Mouse (Mus musculus) lung, embryonic 16.5 days (tissue): ENCODE data around the gene Bcl2l15. TPM values are rescaled to one million over a fixed set of nuclear protein-coding genes. Genes with fewer than 3 reads are reported as not detected.
A peak's percentile ranks its signal among the peaks of the same experiment; 100 is the strongest.

Experiments used
- ATAC-seq: fragments of 200-750 bp; cut with Nextera tagmentation; 2 replicates; pipeline ENCODE4 v1.8.0; 2017; ENCODE audit warnings: low read depth, mild to moderate bottlenecking, moderate library complexity
- H3K27ac ChIP-seq: fragments of 300-500 bp; sonication (generic); 2 replicates; pipeline ENCODE4 v1.5.1; 2014; ENCODE audit warnings: mild to moderate bottlenecking, control low read depth, low read length
- H3K27me3 ChIP-seq: fragments of 300-500 bp; sonication (generic); 2 replicates; pipeline ENCODE4 v1.6.1; 2014; ENCODE audit warnings: low read depth, low read length, mixed read lengths; ENCODE audit not compliant: control insufficient read depth, insufficient read depth
- H3K36me3 ChIP-seq: fragments of 300-500 bp; sonication (generic); 2 replicates; pipeline ENCODE4 v1.6.1; 2014; ENCODE audit warnings: low read length; ENCODE audit not compliant: control insufficient read depth, insufficient read depth
- H3K4me1 ChIP-seq: fragments of 300-500 bp; sonication (generic); replicated peaks from 2 replicates; pipeline ENCODE4 v1.6.1; 2014; ENCODE audit warnings: low read length, mixed read lengths; ENCODE audit not compliant: control insufficient read depth, insufficient read depth
- H3K4me2 ChIP-seq: fragments of 300-500 bp; sonication (generic); 2 replicates; pipeline ENCODE4 v1.6.1; 2014; ENCODE audit warnings: low read depth, low read length, control low read depth
- H3K4me3 ChIP-seq: fragments of 300-500 bp; sonication (generic); 2 replicates; pipeline ENCODE4 v1.5.1; 2014; ENCODE audit warnings: mild to moderate bottlenecking, low read length, control low read depth
- H3K9ac ChIP-seq: fragments of 300-500 bp; sonication (generic); 2 replicates; pipeline ENCODE4 v1.6.1; 2014; ENCODE audit warnings: low read length, control low read depth
- H3K9me3 ChIP-seq: fragments of 300-500 bp; sonication (generic); 2 replicates; pipeline ENCODE4 v1.6.1; 2016; ENCODE audit warnings: low read length; ENCODE audit not compliant: control insufficient read depth
- WGBS: fragments of 180-500 bp; shearing (Covaris S2); extraction: QIAGEN DNeasy Blood & Tissue Kit; methylation state at CpG from one replicate; pipeline ENCODE4 v1.1.7; 2014; 5-methylcytosine and 5-hydroxymethylcytosine counted together
- polyA plus RNA-seq: library from polyadenylated mRNA; unstranded; fragments of >200 nt; fragmentation: Nextera tagmentation; extraction: Ambion mirVana; gene quantifications from 2 replicates; pipeline ENCODE4 v1.2.1, GENCODE M21; 2015

The Bcl2l15 gene
- polyA plus RNA-seq, 1 experiment from 2014 or later = not detected

DNA sequence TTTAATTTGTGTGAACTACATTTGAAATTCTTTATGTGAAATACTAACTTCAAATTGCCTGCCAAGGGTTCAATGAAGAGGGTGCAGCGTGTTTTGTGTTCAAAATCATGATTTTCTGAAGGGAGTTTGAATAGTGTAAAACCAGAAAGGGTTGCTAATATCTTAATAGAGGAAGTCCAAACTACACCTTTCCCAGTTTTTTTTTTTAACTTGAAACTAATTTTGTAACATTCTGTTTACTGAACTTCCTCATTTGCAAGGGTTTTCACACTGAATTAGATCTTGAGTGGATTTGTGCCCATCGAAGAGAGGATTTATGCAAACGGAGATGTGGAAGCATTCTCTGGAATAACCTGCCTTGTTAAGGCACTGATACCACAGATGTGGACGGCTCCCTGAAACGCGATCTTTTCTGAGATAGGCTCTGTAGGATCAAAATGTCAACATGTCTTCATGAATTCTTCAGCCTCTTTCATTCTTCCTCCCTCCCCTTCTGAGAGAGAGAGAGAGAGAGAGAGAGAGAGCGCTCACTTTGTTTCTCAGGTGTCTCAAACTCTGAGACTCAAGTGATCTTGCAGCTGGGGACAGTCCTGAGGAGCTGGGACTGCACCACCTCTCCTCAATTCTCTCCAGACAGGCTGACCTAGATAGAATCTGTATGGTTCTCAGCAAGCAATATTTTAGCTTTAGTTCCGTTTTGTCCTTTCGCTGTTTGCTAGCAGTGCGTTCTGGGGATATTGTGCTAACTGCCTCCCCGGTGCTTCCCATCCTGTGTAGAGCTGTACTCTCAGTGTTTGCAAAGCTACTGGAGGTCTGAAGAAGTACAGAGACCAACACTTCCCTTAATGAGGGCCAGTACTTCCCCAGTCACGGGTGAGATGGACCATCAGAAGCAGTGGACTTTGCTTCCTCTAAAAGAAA lies 26.7 kb downstream of the Bcl2l15 start, which contains the start of gene Ptpn22:
Gene Ptpn22, plus strand, starts transcription at position 915 of the 921 bp plus-strand sequence.
- 0 out of 2 replicates have a peak within 1 kb of the TSS, but pooled peaks have one; percentile 8 for H3K4me3 ChIP-seq
- no peaks in the 10 kb centered on the region for H3K9me3 ChIP-seq
- H3K27ac ChIP-seq = 0 out of 2 replicates have a peak within 1 kb of the TSS, but pooled peaks have one; percentile 22
- H3K27me3 ChIP-seq = no peaks in the 10 kb centered on the region
- WGBS = 51% methylated on average over 12 of the region's 12 CpGs
- no peaks in the 10 kb centered on the region for H3K36me3 ChIP-seq
- 0 out of 2 replicates have a peak, but pooled peaks cover 5% of the 10 kb centered on the region for H3K4me1 ChIP-seq
- H3K9ac ChIP-seq = no peak within 1 kb of the TSS
- ATAC-seq = no peak
- 0 out of 2 replicates have a peak within 1 kb of the TSS, but pooled peaks have one; percentile 3 for H3K4me2 ChIP-seq

DNA sequence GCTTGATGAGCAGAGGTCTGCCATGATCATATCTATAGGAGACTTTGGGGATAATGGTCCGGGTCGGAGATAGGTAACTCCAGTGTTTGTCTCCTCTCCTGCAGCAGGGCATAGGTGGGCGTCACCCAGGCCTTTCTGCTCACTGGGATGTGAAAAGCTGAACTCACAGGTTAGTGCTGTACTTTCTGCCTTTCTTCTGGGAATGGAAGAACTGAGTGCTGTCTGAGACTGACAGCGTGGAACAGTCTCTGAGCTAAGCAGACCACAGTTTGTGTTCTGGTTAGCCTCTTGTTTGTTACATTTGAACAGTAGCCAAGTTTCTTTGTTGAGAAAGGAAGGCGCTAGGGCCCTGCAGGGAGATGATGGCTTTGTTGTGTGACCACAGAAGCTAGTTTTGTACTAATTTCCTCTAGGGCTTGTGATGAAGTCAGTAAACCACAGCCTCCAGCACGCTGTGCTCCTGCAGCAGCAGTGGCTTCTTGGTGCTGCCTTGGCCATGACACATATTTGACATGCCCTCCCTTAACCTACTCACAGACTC lies 27.5 kb downstream of the Bcl2l15 start:
- 0 out of 2 replicates have a peak overlapping the region, but pooled peaks have one; percentile 8 for H3K4me3 ChIP-seq
- H3K27me3 ChIP-seq = no peaks in the 10 kb centered on the region
- H3K36me3 ChIP-seq = no peaks in the 10 kb centered on the region
- no peak; the same call in 1 of the 2 replicates for ATAC-seq
- no peak overlapping the region for H3K9ac ChIP-seq
- H3K4me2 ChIP-seq = no peak overlapping the region
- H3K27ac ChIP-seq = 0 out of 2 replicates have a peak overlapping the region, but pooled peaks have one; percentile 22
- 56% methylated on average over 6 of the region's 6 CpGs for WGBS
- H3K9me3 ChIP-seq = no peaks in the 10 kb centered on the region
- H3K4me1 ChIP-seq = 0 out of 2 replicates have a peak, but pooled peaks cover 5% of the 10 kb centered on the region

DNA sequence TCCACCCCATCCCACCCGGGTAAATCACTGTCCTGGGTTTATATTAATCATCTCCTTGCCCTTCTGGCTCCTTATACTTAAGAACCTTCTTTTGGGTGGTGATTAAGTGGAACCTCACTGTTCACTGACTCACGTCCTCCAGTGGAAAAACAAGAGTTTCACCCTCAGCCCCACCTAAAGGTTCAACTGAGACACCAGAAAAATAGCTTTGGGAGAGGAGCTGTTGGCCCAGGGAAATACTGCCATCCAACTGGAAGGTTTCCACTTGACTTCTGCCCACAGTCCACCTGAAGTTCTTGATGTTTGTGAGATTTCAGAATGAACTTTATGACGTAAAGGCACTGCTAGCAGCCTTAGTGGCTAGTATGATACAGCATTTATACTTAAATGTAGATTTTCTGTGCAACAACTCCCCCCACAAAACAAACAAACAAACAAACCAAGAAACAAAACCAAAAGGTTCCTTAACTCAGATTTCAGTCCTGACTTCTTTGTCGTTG lies 30.4 kb downstream of the Bcl2l15 start:
- ATAC-seq = no peak
- WGBS = 74% methylated on average over 4 of the region's 4 CpGs
- Histone ChIP-seq H3K4me2 (no peak overlapping the region), H3K36me3 (no peaks in the 10 kb centered on the region), H3K4me3 (no peak overlapping the region), H3K9ac (no peak overlapping the region), H3K9me3 (no peaks in the 10 kb centered on the region), H3K27me3 (no peaks in the 10 kb centered on the region), H3K27ac (no peak overlapping the region), H3K4me1 (0 out of 2 replicates have a peak, but pooled peaks cover 5% of the 10 kb centered on the region)

DNA sequence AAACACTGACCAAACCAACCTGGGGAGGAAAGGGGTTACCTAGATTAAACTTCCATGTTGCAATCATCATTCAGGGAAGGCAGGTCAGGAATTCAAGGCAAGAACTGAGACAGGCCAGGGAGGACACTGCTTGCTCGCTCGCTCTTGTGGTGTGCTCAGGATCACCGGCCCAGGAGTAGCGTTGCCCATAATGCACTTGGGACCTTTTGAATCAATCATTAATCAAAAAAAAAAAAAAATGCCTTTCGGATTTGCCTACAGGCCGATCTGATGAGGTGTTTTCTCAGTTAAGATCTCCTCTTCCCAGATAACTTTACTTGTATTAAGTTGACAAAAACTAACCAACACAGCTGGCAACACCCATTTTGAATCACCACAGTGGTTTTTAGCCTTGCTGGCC lies 31.8 kb downstream of the Bcl2l15 start:
- no peak for ATAC-seq
- WGBS = 76% methylated on average over 6 of the region's 6 CpGs
- Histone ChIP-seq H3K4me2 (no peak overlapping the region), H3K36me3 (no peaks in the 10 kb centered on the region), H3K27ac (no peak overlapping the region), H3K27me3 (no peaks in the 10 kb centered on the region), H3K4me1 (0 out of 2 replicates have a peak, but pooled peaks cover 5% of the 10 kb centered on the region), H3K9ac (no peak overlapping the region), H3K4me3 (no peak overlapping the region), H3K9me3 (no peaks in the 10 kb centered on the region)

DNA sequence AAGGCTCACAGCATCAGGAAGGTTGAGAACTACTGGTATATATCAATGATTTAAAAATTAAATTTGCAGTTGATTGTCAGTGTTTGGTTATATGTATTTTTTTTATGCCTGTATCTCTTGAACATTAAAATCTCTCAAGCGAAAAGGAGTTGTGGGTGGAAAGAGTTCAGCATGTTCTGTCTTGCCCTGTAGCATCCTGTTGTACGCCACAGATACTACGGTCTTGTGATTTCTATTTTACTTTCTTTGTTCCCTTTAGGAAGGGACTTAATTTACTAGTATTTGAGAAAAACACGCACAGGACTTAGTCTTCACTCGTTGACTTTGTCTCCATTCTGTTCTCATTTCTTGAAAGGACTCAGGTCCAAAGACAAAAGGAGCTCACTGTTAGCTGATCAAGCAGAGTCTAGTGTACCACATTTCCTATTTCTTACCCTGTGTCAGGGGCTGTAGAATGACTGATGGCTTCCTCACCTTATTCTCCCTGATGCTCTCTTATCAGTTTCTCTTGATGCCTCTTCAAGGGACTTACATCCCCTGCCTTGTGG lies 35.1 kb downstream of the Bcl2l15 start:
- no peaks in the 10 kb centered on the region for H3K27me3 ChIP-seq
- H3K4me3 ChIP-seq = no peak overlapping the region
- no peaks in the 10 kb centered on the region for H3K9me3 ChIP-seq
- H3K4me2 ChIP-seq = no peak overlapping the region
- no peaks in the 10 kb centered on the region for H3K36me3 ChIP-seq
- WGBS = 86% methylated on average over 5 of the region's 5 CpGs
- no peak for ATAC-seq
- no peak overlapping the region for H3K27ac ChIP-seq
- H3K9ac ChIP-seq = no peak overlapping the region
- H3K4me1 ChIP-seq = no peaks in the 10 kb centered on the region

DNA sequence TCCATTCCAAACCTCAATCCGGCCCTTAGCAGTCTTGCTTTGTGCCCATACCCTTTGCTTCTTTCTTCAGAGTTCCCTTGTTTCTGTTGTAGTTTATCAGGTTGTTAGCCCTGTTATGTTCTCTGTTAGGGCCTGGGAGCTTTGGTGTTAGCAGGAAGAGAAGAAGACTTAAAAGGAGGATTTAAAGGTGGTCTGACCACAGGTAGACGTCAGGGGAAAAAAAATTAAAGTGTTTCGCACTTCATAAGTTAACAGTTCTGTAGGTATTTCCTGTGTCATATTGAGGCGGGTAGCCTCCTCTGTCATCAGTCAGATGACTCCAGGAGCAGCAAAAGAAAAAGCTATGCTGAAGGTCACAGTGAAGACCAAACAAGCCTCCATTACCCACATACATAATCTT lies 35.6 kb downstream of the Bcl2l15 start:
- WGBS = 65% methylated on average over 4 of the region's 4 CpGs
- no peak for ATAC-seq
- no peaks in the 10 kb centered on the region for H3K4me1 ChIP-seq
- no peak overlapping the region for H3K4me2 ChIP-seq
- no peaks in the 10 kb centered on the region for H3K9me3 ChIP-seq
- H3K27ac ChIP-seq = no peak overlapping the region
- H3K27me3 ChIP-seq = no peaks in the 10 kb centered on the region
- H3K4me3 ChIP-seq = no peak overlapping the region
- no peaks in the 10 kb centered on the region for H3K36me3 ChIP-seq
- no peak overlapping the region for H3K9ac ChIP-seq

DNA sequence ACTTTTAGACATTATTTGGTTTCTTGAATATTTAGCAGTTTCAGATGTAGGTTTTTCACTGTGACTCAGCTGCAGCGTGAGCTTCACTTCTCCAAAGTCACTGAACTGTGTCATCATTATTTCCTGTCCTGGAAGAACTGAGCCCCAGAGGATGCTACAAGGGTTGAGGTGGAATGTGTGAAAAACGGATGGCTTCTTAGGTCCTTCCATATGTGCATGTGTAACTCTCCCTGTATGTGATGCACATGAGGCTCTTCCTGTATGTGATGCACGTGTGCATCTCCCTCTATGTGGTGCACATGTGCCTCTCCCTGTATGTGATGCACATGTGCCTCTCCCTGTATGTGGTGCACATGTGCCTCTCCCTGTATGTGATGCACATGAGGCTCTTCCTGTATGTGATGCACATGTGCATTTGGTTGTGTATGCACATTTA lies 40.3 kb downstream of the Bcl2l15 start:
- Histone ChIP-seq H3K36me3 (no peaks in the 10 kb centered on the region), H3K9me3 (no peaks in the 10 kb centered on the region), H3K4me3 (no peak overlapping the region), H3K27ac (no peak overlapping the region), H3K4me1 (no peaks in the 10 kb centered on the region), H3K9ac (no peak overlapping the region), H3K27me3 (no peaks in the 10 kb centered on the region), H3K4me2 (no peak overlapping the region)
- 58% methylated on average over 3 of the region's 3 CpGs for WGBS
- ATAC-seq = no peak

DNA sequence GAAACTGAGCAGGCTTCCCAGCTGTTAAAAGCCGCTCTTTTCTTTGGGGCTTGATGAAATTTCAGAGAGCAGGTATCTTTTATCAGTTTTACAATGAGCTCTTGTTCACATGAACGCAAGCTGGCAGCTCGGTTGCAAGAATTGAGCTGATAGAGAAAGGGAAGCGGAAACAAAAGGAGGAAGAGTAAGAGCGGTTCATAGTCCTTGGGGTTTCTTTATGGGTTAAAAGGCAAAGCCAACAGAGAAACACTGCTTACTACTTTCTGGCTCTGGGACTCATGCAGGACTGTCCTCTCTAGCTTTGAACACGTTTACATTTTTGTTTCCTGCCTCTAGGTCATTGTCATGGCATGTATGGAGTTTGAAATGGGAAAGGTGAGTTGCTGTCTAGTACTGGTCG lies 41.9 kb downstream of the Bcl2l15 start:
- H3K4me2 ChIP-seq = no peak overlapping the region
- H3K9ac ChIP-seq = no peak overlapping the region
- no peaks in the 10 kb centered on the region for H3K27me3 ChIP-seq
- H3K9me3 ChIP-seq = no peaks in the 10 kb centered on the region
- no peak for ATAC-seq
- H3K36me3 ChIP-seq = no peaks in the 10 kb centered on the region
- H3K27ac ChIP-seq = no peak overlapping the region
- no peak overlapping the region for H3K4me3 ChIP-seq
- H3K4me1 ChIP-seq = no peaks in the 10 kb centered on the region
- WGBS = 54% methylated on average over 7 of the region's 7 CpGs

DNA sequence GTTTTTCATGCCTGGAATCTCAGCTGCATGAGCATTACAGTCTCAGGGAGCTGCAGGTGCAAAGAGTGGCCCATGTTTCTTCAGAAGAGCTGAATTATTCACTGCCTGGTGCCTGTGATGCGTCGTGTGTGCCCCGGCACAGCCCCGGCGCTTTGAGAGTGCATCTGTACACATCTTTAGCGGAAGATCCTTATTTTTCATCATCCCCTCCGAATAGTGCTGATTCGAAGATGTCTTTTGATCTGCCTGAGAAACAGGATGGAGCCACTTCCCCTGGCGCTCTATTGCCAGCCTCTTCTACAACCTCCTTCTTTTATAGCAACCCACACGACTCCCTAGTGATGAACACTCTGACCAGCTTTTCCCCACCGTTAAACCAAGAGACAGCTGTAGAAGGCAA lies 53.5 kb downstream of the Bcl2l15 start:
- 65% methylated on average over 11 of the region's 11 CpGs for WGBS
- no peaks in the 10 kb centered on the region for H3K4me1 ChIP-seq
- no peak overlapping the region for H3K9ac ChIP-seq
- no peaks in the 10 kb centered on the region for H3K9me3 ChIP-seq
- no peaks in the 10 kb centered on the region for H3K36me3 ChIP-seq
- H3K4me2 ChIP-seq = no peak overlapping the region
- ATAC-seq = no peak
- H3K27me3 ChIP-seq = no peaks in the 10 kb centered on the region
- H3K4me3 ChIP-seq = no peak overlapping the region
- H3K27ac ChIP-seq = no peak overlapping the region
